Mouse (Mus musculus): ENCODE measurements at regions not wholly inside any gene's neighbourhood (a gene's known extent, or its start where the extent isn't known, plus 50 kb on each side); places are given as distances from the start of the nearest gene placed in this dataset.

- TF ChIP-seq CTCF (IDR thresholded peaks at IDR 0.05; ENCODE audit: low read depth) (no peak), EP300 (IDR thresholded peaks at IDR 0.05; ENCODE audit: low read depth) (no peak)
Observed at GRCm38 (mm10) chr9:47077945-47078344, 79.4 kb downstream of the Gm4791 start.
